Mouse (Mus musculus) lung, adult 2 months (tissue): Measurements from ENCODE around the gene Tmem135. TPM values are rescaled to one million over a fixed set of nuclear protein-coding genes. Genes with fewer than 3 reads are reported as not detected.

Experiments
- DNase-seq: peaks from one replicate; pipeline ENCODE4 v3.0.0; 2022
- H3K4me1 ChIP-seq: fragments of 200-500 bp; 2 replicates; pipeline ENCODE4 v1.6.1; 2011; ENCODE audit warnings: low read length; ENCODE audit not compliant: control insufficient read depth, insufficient read depth
- H3K4me3 ChIP-seq: fragments of 200-500 bp; replicated peaks from 2 replicates; pipeline ENCODE3; 2011; ENCODE audit warnings: low read depth, mild to moderate bottlenecking, control low read depth, low read length; ENCODE audit errors: extremely low read depth
- CTCF ChIP-seq: fragments of 200-500 bp; IDR thresholded peaks from 2 replicates; pipeline ENCODE4 v1.5.1; 2011; ENCODE audit warnings: mild to moderate bottlenecking, low read length, control low read depth; ENCODE audit not compliant: insufficient read depth
- POLR2A ChIP-seq: fragments of 200-500 bp; IDR thresholded peaks from 2 replicates; pipeline ENCODE4 v1.6.1; 2011; ENCODE audit warnings: low read depth, mild to moderate bottlenecking, control low read depth, low read length, borderline replicate concordance; ENCODE audit errors: extremely low read depth
- WGBS: fragments of 180-500 bp; shearing (Covaris S2); methylation state at CpG from one replicate; pipeline ENCODE4 v1.1.7; 2018; 5-methylcytosine and 5-hydroxymethylcytosine counted together
- polyA plus RNA-seq: library from polyadenylated mRNA; depleted of rRNA; stranded (reverse); fragments of >200 nt; gene quantifications from 2 replicates; pipeline ENCODE4 v1.2.3, GENCODE M21; 2012

Tmem135 gene
- polyA plus RNA-seq, 1 experiment, result 48.9 TPM

- peaks cover 6% of the 10 kb centered on the region for H3K4me1 ChIP-seq
- TF ChIP-seq POLR2A (no peak), CTCF (no peak)
- DNase-seq, result no peak
- WGBS, result 91% methylated on average over 2 of the region's 2 CpGs
- no peak overlapping the region for H3K4me3 ChIP-seq
Measured at GRCm38 (mm10) chr7:89247012-89247710, 156.9 kb downstream of the Tmem135 start.

- Histone ChIP-seq H3K4me1 (no peaks in the 10 kb centered on the region; the same call in 1 of the 2 replicates), H3K4me3 (no peak overlapping the region)
- no peak for DNase-seq
- no peak for TF ChIP-seq CTCF
- TF ChIP-seq POLR2A, result no peak
- WGBS, result 91% methylated on average over 4 of the region's 4 CpGs
Measured at GRCm38 (mm10) chr7:89242565-89242964, 161.5 kb downstream of the Tmem135 start.

- no peak overlapping the region for H3K4me3 ChIP-seq
- no peak for TF ChIP-seq POLR2A
- H3K4me1 ChIP-seq, result no peaks in the 10 kb centered on the region
- WGBS, result 78% methylated on average over 2 of the region's 2 CpGs
- no peak for DNase-seq
Measured at GRCm38 (mm10) chr7:89242143-89242542, 161.9 kb downstream of the Tmem135 start.

GRCm38 (mm10) chr7:89239592-89239991 is 164.4 kb downstream of the Tmem135 start:
- TF ChIP-seq CTCF, result no peak
- no peak for TF ChIP-seq POLR2A
- DNase-seq, result no peak
- WGBS, result 91% methylated on average over 4 of the region's 4 CpGs
- H3K4me1 ChIP-seq, result peaks cover 5% of the 10 kb centered on the region; the same call in 1 of the 2 replicates
- H3K4me3 ChIP-seq, result no peak overlapping the region

GRCm38 (mm10) chr7:89236592-89236991 is 167.4 kb downstream of the Tmem135 start:
- TF ChIP-seq POLR2A (no peak), CTCF (no peak)
- 58% methylated on average over 2 of the region's 2 CpGs for WGBS
- Histone ChIP-seq H3K4me3 (no peak overlapping the region), H3K4me1 (peaks cover 5% of the 10 kb centered on the region; the same call in 1 of the 2 replicates)
- no peak for DNase-seq

GRCm38 (mm10) chr7:89235974-89236507 is 168.0 kb downstream of the Tmem135 start:
- no peak for TF ChIP-seq POLR2A
- no peak for TF ChIP-seq CTCF
- 23% methylated on average over 4 of the region's 4 CpGs for WGBS
- DNase-seq, result no peak
- H3K4me3 ChIP-seq, result no peak overlapping the region
- H3K4me1 ChIP-seq, result peaks cover 5% of the 10 kb centered on the region; the same call in 1 of the 2 replicates

- no peak for DNase-seq
- H3K4me1 ChIP-seq, result peaks cover 5% of the 10 kb centered on the region; the same call in 1 of the 2 replicates
- no peak for TF ChIP-seq POLR2A
- TF ChIP-seq CTCF, result no peak
- 91% methylated on average over 3 of the region's 3 CpGs for WGBS
- H3K4me3 ChIP-seq, result no peak overlapping the region
Measured at GRCm38 (mm10) chr7:89232499-89233145, 171.4 kb downstream of the Tmem135 start.

- WGBS, result 87% methylated on average over 3 of the region's 3 CpGs
- no peak for TF ChIP-seq POLR2A
- TF ChIP-seq CTCF, result no peak
Measured at GRCm38 (mm10) chr7:89231200-89231790, 172.7 kb downstream of the Tmem135 start.

GRCm38 (mm10) chr7:89222609-89223008 is 181.4 kb downstream of the Tmem135 start:
- Histone ChIP-seq H3K4me3 (no peak overlapping the region), H3K4me1 (peaks cover 3% of the 10 kb centered on the region; the same call in 1 of the 2 replicates)
- WGBS, result 76% methylated on average over 1 of the region's 1 CpGs
- no peak for DNase-seq
- TF ChIP-seq POLR2A (no peak), CTCF (no peak)

More at GRCm38 (mm10) chr7:89231200-89231790, 172.7 kb downstream of the Tmem135 start:
- Histone ChIP-seq H3K4me3 (no peak overlapping the region), H3K4me1 (peaks cover 7% of the 10 kb centered on the region; the same call in 1 of the 2 replicates)
- no peak for DNase-seq
